Mouse (Mus musculus) embryonic facial prominence, embryonic 15.5 days (tissue): Measurements from ENCODE around the gene Il12rb2. TPM values are rescaled to one million over a fixed set of nuclear protein-coding genes. Genes with fewer than 3 reads are reported as not detected.

Experiments used
- ATAC-seq: fragments of 200-750 bp; cut with Nextera tagmentation; 2 replicates; pipeline ENCODE4 v1.8.0; 2017; ENCODE audit warnings: low read depth, moderate TSS enrichment; ENCODE audit not compliant: insufficient number of reproducible peaks, low FRiP score, low TSS enrichment
- H3K27ac ChIP-seq: fragments of 300-500 bp; sonication (generic); replicated peaks from 2 replicates; pipeline ENCODE4 v1.5.1; 2015; ENCODE audit warnings: mild to moderate bottlenecking, inconsistent platforms
- H3K27me3 ChIP-seq: fragments of 300-500 bp; sonication (generic); 2 replicates; pipeline ENCODE4 v1.6.1; 2015; ENCODE audit warnings: inconsistent platforms
- H3K36me3 ChIP-seq: fragments of 300-500 bp; sonication (generic); 2 replicates; pipeline ENCODE4 v1.6.1; 2015; ENCODE audit warnings: mild to moderate bottlenecking, inconsistent platforms
- H3K4me1 ChIP-seq: fragments of 300-500 bp; sonication (generic); 2 replicates; pipeline ENCODE4 v1.6.1; 2015; ENCODE audit warnings: inconsistent platforms
- H3K4me2 ChIP-seq: fragments of 300-500 bp; sonication (generic); replicated peaks from 2 replicates; pipeline ENCODE4 v1.6.1; 2015; ENCODE audit warnings: mild to moderate bottlenecking, inconsistent platforms
- H3K4me3 ChIP-seq: fragments of 300-500 bp; sonication (generic); replicated peaks from 2 replicates; pipeline ENCODE4 v1.5.1; 2015; ENCODE audit warnings: mild to moderate bottlenecking, inconsistent platforms
- H3K9ac ChIP-seq: fragments of 300-500 bp; sonication (generic); 2 replicates; pipeline ENCODE4 v1.6.1; 2015; ENCODE audit warnings: inconsistent platforms
- H3K9me3 ChIP-seq: fragments of 300-500 bp; sonication (generic); replicated peaks from 2 replicates; pipeline ENCODE4 v1.6.1; 2016; ENCODE audit warnings: inconsistent platforms
- WGBS: fragments of 180-500 bp; shearing (Covaris S2); methylation state at CpG from one replicate; pipeline ENCODE4 v1.1.7; 2015; 5-methylcytosine and 5-hydroxymethylcytosine counted together
- polyA plus RNA-seq: library from polyadenylated mRNA; unstranded; fragments of >200 nt; fragmentation: Nextera tagmentation; extraction: Ambion mirVana; gene quantifications from 2 replicates; pipeline ENCODE4 v1.2.1, GENCODE M21; 2015

Il12rb2 gene
- polyA plus RNA-seq = 0.19 TPM in 1 of 2 replicates, not detected in the other

GRCm38 (mm10) chr6:67375982-67376391 lies at the start of gene Il12rb2:
Gene Il12rb2 (minus strand): TSS chr6:67376188.
- no peak within 1 kb of the TSS for H3K27ac ChIP-seq
- 3% methylated on average over 26 of the region's 26 CpGs for WGBS
- no peak for ATAC-seq

GRCm38 (mm10) chr6:67421761-67422160 lies 45.8 kb upstream of the Il12rb2 start:
- H3K4me1 ChIP-seq = no peaks in the 10 kb centered on the region
- H3K36me3 ChIP-seq = no peaks in the 10 kb centered on the region
- H3K4me2 ChIP-seq = no peak overlapping the region
- 73% methylated on average over 5 of the region's 5 CpGs for WGBS
- no peaks in the 10 kb centered on the region for H3K27me3 ChIP-seq
- no peak overlapping the region for H3K4me3 ChIP-seq
- no peak for ATAC-seq
- H3K9me3 ChIP-seq = no peaks in the 10 kb centered on the region
- H3K9ac ChIP-seq = no peak overlapping the region
- no peak overlapping the region for H3K27ac ChIP-seq

More at GRCm38 (mm10) chr6:67375982-67376391, at the start of gene Il12rb2:
- Histone ChIP-seq H3K9ac (no peak within 1 kb of the TSS), H3K4me3 (peak within 1 kb of the TSS; percentile 28), H3K9me3 (no peaks in the 10 kb centered on the region), H3K27me3 (peaks cover 9% of the 10 kb centered on the region; the same call in 1 of the 2 replicates), H3K4me1 (peaks cover 7% of the 10 kb centered on the region), H3K36me3 (no peaks in the 10 kb centered on the region), H3K4me2 (peak within 1 kb of the TSS; percentile 48)

- no peaks in the 10 kb centered on the region for H3K4me1 ChIP-seq
- no peaks in the 10 kb centered on the region for H3K9me3 ChIP-seq
- ATAC-seq = no peak
- no peaks in the 10 kb centered on the region for H3K27me3 ChIP-seq
- 72% methylated on average over 3 of the region's 3 CpGs for WGBS
- H3K36me3 ChIP-seq = no peaks in the 10 kb centered on the region
- no peak overlapping the region for H3K27ac ChIP-seq
- H3K4me2 ChIP-seq = no peak overlapping the region
- H3K9ac ChIP-seq = no peak overlapping the region
- no peak overlapping the region for H3K4me3 ChIP-seq
These were observed 40.6 kb upstream of the Il12rb2 start for GRCm38 (mm10) chr6:67416557-67416956.

GRCm38 (mm10) chr6:67415276-67415675 lies 39.3 kb upstream of the Il12rb2 start:
- no peak overlapping the region for H3K27ac ChIP-seq
- H3K4me1 ChIP-seq = no peaks in the 10 kb centered on the region
- H3K9ac ChIP-seq = no peak overlapping the region
- no peak for ATAC-seq
- WGBS = 86% methylated on average over 5 of the region's 5 CpGs
- no peak overlapping the region for H3K4me3 ChIP-seq
- no peaks in the 10 kb centered on the region for H3K27me3 ChIP-seq
- H3K4me2 ChIP-seq = no peak overlapping the region
- no peaks in the 10 kb centered on the region for H3K9me3 ChIP-seq
- H3K36me3 ChIP-seq = no peaks in the 10 kb centered on the region

GRCm38 (mm10) chr6:67413378-67413777 lies 37.4 kb upstream of the Il12rb2 start:
- 68% methylated on average over 2 of the region's 2 CpGs for WGBS
- Histone ChIP-seq H3K27ac (no peak overlapping the region), H3K4me2 (no peak overlapping the region), H3K4me1 (no peaks in the 10 kb centered on the region), H3K4me3 (no peak overlapping the region), H3K27me3 (no peaks in the 10 kb centered on the region), H3K36me3 (no peaks in the 10 kb centered on the region), H3K9me3 (no peaks in the 10 kb centered on the region), H3K9ac (no peak overlapping the region)
- ATAC-seq = no peak

GRCm38 (mm10) chr6:67405281-67405682 lies 29.3 kb upstream of the Il12rb2 start:
- H3K36me3 ChIP-seq = no peaks in the 10 kb centered on the region
- no peak for ATAC-seq
- H3K4me2 ChIP-seq = no peak overlapping the region

GRCm38 (mm10) chr6:67399551-67399950 lies 23.6 kb upstream of the Il12rb2 start:
- H3K27ac ChIP-seq = no peak overlapping the region
- ATAC-seq = no peak
- WGBS = 71% methylated on average over 5 of the region's 5 CpGs
- H3K27me3 ChIP-seq = no peaks in the 10 kb centered on the region
- no peaks in the 10 kb centered on the region for H3K9me3 ChIP-seq
- H3K4me3 ChIP-seq = no peak overlapping the region
- no peaks in the 10 kb centered on the region for H3K36me3 ChIP-seq
- no peaks in the 10 kb centered on the region for H3K4me1 ChIP-seq
- no peak overlapping the region for H3K4me2 ChIP-seq
- H3K9ac ChIP-seq = no peak overlapping the region

More at GRCm38 (mm10) chr6:67405281-67405682, 29.3 kb upstream of the Il12rb2 start:
- Histone ChIP-seq H3K4me3 (no peak overlapping the region), H3K27ac (no peak overlapping the region), H3K27me3 (no peaks in the 10 kb centered on the region), H3K9me3 (no peaks in the 10 kb centered on the region), H3K4me1 (no peaks in the 10 kb centered on the region), H3K9ac (no peak overlapping the region)
- WGBS = 82% methylated on average over 3 of the region's 3 CpGs

- Histone ChIP-seq H3K27me3 (no peaks in the 10 kb centered on the region), H3K9me3 (no peaks in the 10 kb centered on the region), H3K4me3 (no peak overlapping the region), H3K4me2 (no peak overlapping the region), H3K9ac (no peak overlapping the region), H3K4me1 (no peaks in the 10 kb centered on the region), H3K36me3 (no peaks in the 10 kb centered on the region), H3K27ac (no peak overlapping the region)
- WGBS = 86% methylated on average over 4 of the region's 4 CpGs
- no peak for ATAC-seq
These were observed 10.2 kb downstream of the Il12rb2 start for GRCm38 (mm10) chr6:67365785-67366184.

- H3K27ac ChIP-seq = no peak overlapping the region
- no peak for ATAC-seq
- no peak overlapping the region for H3K4me3 ChIP-seq
- H3K27me3 ChIP-seq = no peaks in the 10 kb centered on the region
- WGBS = 50% methylated on average over 6 of the region's 6 CpGs
- no peak overlapping the region for H3K9ac ChIP-seq
- H3K36me3 ChIP-seq = no peaks in the 10 kb centered on the region
- no peaks in the 10 kb centered on the region for H3K9me3 ChIP-seq
- no peaks in the 10 kb centered on the region for H3K4me1 ChIP-seq
- H3K4me2 ChIP-seq = no peak overlapping the region
These were observed 27.9 kb downstream of the Il12rb2 start for GRCm38 (mm10) chr6:67348065-67348464.

- Histone ChIP-seq H3K27me3 (no peaks in the 10 kb centered on the region), H3K9me3 (no peaks in the 10 kb centered on the region), H3K9ac (no peak overlapping the region), H3K4me1 (no peaks in the 10 kb centered on the region), H3K4me2 (no peak overlapping the region), H3K27ac (no peak overlapping the region), H3K4me3 (no peak overlapping the region), H3K36me3 (no peaks in the 10 kb centered on the region)
- no peak for ATAC-seq
These were observed 36.5 kb downstream of the Il12rb2 start for GRCm38 (mm10) chr6:67339494-67339893.

GRCm38 (mm10) chr6:67337943-67338342 lies 38.0 kb downstream of the Il12rb2 start:
- Histone ChIP-seq H3K36me3 (no peaks in the 10 kb centered on the region), H3K4me2 (no peak overlapping the region), H3K9ac (no peak overlapping the region), H3K27me3 (no peaks in the 10 kb centered on the region), H3K27ac (no peak overlapping the region), H3K9me3 (no peaks in the 10 kb centered on the region), H3K4me1 (no peaks in the 10 kb centered on the region), H3K4me3 (no peak overlapping the region)
- no peak for ATAC-seq

- 75% methylated on average over 3 of the region's 3 CpGs for whole genome bisulfite sequencing
- no peak overlapping the region for H3K4me2 ChIP-seq
- H3K4me3 ChIP-seq = no peak overlapping the region
- no peaks in the 10 kb centered on the region for H3K27me3 ChIP-seq
- no peaks in the 10 kb centered on the region for H3K4me1 ChIP-seq
- no peak overlapping the region for H3K9ac ChIP-seq
- H3K36me3 ChIP-seq = no peaks in the 10 kb centered on the region
- no peak for ATAC-seq
- H3K9me3 ChIP-seq = no peaks in the 10 kb centered on the region
- H3K27ac ChIP-seq = no peak overlapping the region
These were observed 52.2 kb downstream of the Il12rb2 start for GRCm38 (mm10) chr6:67323788-67324187.
